Mouse (Mus musculus): ENCODE data around the gene Krt80.

DNA sequence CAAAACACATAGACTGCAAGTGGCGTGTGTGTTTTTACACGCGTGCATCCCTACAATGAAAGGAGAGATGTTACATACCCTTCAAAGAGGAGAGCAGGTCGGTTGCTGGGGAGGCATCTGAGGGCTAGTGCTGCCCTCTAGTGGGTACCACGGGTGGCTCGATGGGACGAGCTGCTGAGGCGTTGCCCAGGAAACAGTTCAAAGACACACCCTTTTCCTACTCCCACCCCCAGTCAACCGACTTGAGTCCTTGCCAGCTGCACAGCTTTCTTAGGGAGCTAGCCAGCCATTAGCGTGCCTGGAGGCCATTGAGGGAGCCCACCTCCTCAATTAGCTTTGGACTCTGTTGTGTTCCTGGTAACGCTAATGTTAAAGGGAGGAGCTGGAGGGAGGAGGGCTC lies 54.1 kb downstream of the Krt80 start:
- TF ChIP-seq CTCF (conservative IDR thresholded peaks at IDR 0.05; ENCODE audit: low read length) (peak; percentile 77), POU5F1 (IDR thresholded peaks at IDR 0.05; ENCODE audit: borderline replicate concordance, low read length) (no peak)

Data from E14TG2a.4 (cell line).